Mouse (Mus musculus) layer of hippocampus, adult 9-10 months (tissue): ENCODE results near the gene Nr5a1.

Experiments
- DNase-seq: peaks from one replicate; pipeline ENCODE4 v3.0.0; 2022; ENCODE audit warnings: low spot score

The Nr5a1 gene

GRCm38 (mm10) chr2:38704336-38704735 is 10.0 kb downstream of the Nr5a1 start:
- no peak for DNase-seq

GRCm38 (mm10) chr2:38700177-38700576 is 14.2 kb downstream of the Nr5a1 start:
- DNase-seq: no peak

- DNase-seq: no peak
Observed at GRCm38 (mm10) chr2:38698623-38699022, 15.7 kb downstream of the Nr5a1 start.

- no peak for DNase-seq
Observed at GRCm38 (mm10) chr2:38697128-38698120, 16.9 kb downstream of the Nr5a1 start.

GRCm38 (mm10) chr2:38695770-38696169 is 18.6 kb downstream of the Nr5a1 start:
- DNase-seq: no peak

- no peak for DNase-seq
Observed at GRCm38 (mm10) chr2:38691542-38691941, 22.8 kb downstream of the Nr5a1 start.

GRCm38 (mm10) chr2:38689881-38690280 is 24.5 kb downstream of the Nr5a1 start:
- DNase-seq: no peak

- no peak for DNase-seq
Observed at GRCm38 (mm10) chr2:38688791-38689520, 25.4 kb downstream of the Nr5a1 start.

- DNase-seq: no peak
Observed at GRCm38 (mm10) chr2:38685746-38686145, 28.6 kb downstream of the Nr5a1 start.

- DNase-seq: no peak
Observed at GRCm38 (mm10) chr2:38683083-38683482, 31.3 kb downstream of the Nr5a1 start.

- DNase-seq: no peak
Observed at GRCm38 (mm10) chr2:38682209-38682608, 32.1 kb downstream of the Nr5a1 start.

- DNase-seq: no peak
Observed at GRCm38 (mm10) chr2:38678947-38679346, 35.4 kb downstream of the Nr5a1 start.

GRCm38 (mm10) chr2:38675366-38675969 is 38.9 kb downstream of the Nr5a1 start:
- no peak for DNase-seq

- DNase-seq: no peak
Observed at GRCm38 (mm10) chr2:38672496-38672895, 41.8 kb downstream of the Nr5a1 start.

- DNase-seq: no peak
Observed at GRCm38 (mm10) chr2:38668802-38669580, 45.4 kb downstream of the Nr5a1 start.

- DNase-seq: no peak
Observed at GRCm38 (mm10) chr2:38661398-38661797, 52.9 kb downstream of the Nr5a1 start.

- no peak for DNase-seq
Observed at GRCm38 (mm10) chr2:38658338-38658836, 56.0 kb downstream of the Nr5a1 start.

- no peak for DNase-seq
Observed at GRCm38 (mm10) chr2:38653694-38654093, 60.6 kb downstream of the Nr5a1 start.

- DNase-seq: no peak
Observed at GRCm38 (mm10) chr2:38653293-38653619, 61.1 kb downstream of the Nr5a1 start.

- no peak for DNase-seq
Observed at GRCm38 (mm10) chr2:38652565-38653292, 61.6 kb downstream of the Nr5a1 start.

GRCm38 (mm10) chr2:38652098-38652497 is 62.2 kb downstream of the Nr5a1 start:
- DNase-seq: no peak
